Mouse (Mus musculus) CH12.LX (cell line): ENCODE data around the gene Slc38a2.

Source experiments
- BHLHE40 ChIP-seq: IDR thresholded peaks from 2 replicates; pipeline ENCODE4 v1.6.1; 2011; ENCODE audit warnings: mild to moderate bottlenecking, low read depth, low read length, improper control_type of control experiment
- CHD2 ChIP-seq: IDR thresholded peaks from 2 replicates; pipeline ENCODE4 v1.6.1; 2011; ENCODE audit warnings: low read length, improper control_type of control experiment
- CTCF ChIP-seq, 2 experiments: IDR thresholded peaks in 1 of 2; conservative IDR thresholded peaks in 1 of 2; 2 replicates each; pipeline ENCODE4 v1.5.1; 2011 to 2012; ENCODE audit warnings: low read depth in 2 of 2, low read length in 2 of 2, improper control_type of control experiment in 1 of 2, inconsistent platforms in 1 of 2, mild to moderate bottlenecking in 1 of 2, moderate library complexity in 1 of 2
- EP300 ChIP-seq: IDR thresholded peaks from 2 replicates; pipeline ENCODE4 v1.6.1; 2011; ENCODE audit warnings: low read length, improper control_type of control experiment
- HCFC1 ChIP-seq: IDR thresholded peaks from 2 replicates; pipeline ENCODE4 v1.6.1; 2012; ENCODE audit warnings: low read depth, mild to moderate bottlenecking, inconsistent platforms, low read length, improper control_type of control experiment
- MAZ ChIP-seq: IDR thresholded peaks from 2 replicates; pipeline ENCODE4 v1.6.1; 2012; ENCODE audit warnings: low read depth, mild to moderate bottlenecking, inconsistent platforms, low read length, improper control_type of control experiment, moderate library complexity
- POLR2A ChIP-seq: IDR thresholded peaks from 2 replicates; pipeline ENCODE4 v1.6.1; 2011; ENCODE audit warnings: low read depth, mild to moderate bottlenecking, improper control_type of control experiment, low read length
- RAD21 ChIP-seq: IDR thresholded peaks from 2 replicates; pipeline ENCODE4 v1.6.1; 2011; ENCODE audit warnings: low read depth, mild to moderate bottlenecking, low read length, improper control_type of control experiment, moderate library complexity
- TBP ChIP-seq: conservative IDR thresholded peaks from 2 replicates; pipeline ENCODE4 v1.6.1; 2011; ENCODE audit warnings: low read depth, low read length, improper control_type of control experiment
- UBTF ChIP-seq: IDR thresholded peaks from 2 replicates; pipeline ENCODE4 v1.6.1; 2012; ENCODE audit warnings: low read depth, mild to moderate bottlenecking, inconsistent platforms, low read length, improper control_type of control experiment, moderate library complexity
- USF1 ChIP-seq: IDR thresholded peaks from 2 replicates; pipeline ENCODE4 v1.6.1; 2014; ENCODE audit warnings: low read depth, mild to moderate bottlenecking, inconsistent platforms, low read length, improper control_type of control experiment
- USF2 ChIP-seq: conservative IDR thresholded peaks from 2 replicates; pipeline ENCODE4 v1.6.1; 2011; ENCODE audit warnings: low read depth, low read length, improper control_type of control experiment

GRCm38 (mm10) chr15:96647376-96647775 is 52.2 kb downstream of the Slc38a2 start:
- TF ChIP-seq POLR2A (no peak), TBP (no peak), BHLHE40 (no peak), CTCF (conservative IDR thresholded peaks at IDR 0.05 in 1 of 2, IDR thresholded peaks at IDR 0.05 in 1 of 2; ENCODE audit: low read depth in 2 of 2, low read length in 2 of 2) (no peak), MAZ (no peak), EP300 (no peak), USF1 (no peak), UBTF (no peak), USF2 (no peak), HCFC1 (no peak), RAD21 (no peak), CHD2 (no peak)
